In the genomic region with DNA sequence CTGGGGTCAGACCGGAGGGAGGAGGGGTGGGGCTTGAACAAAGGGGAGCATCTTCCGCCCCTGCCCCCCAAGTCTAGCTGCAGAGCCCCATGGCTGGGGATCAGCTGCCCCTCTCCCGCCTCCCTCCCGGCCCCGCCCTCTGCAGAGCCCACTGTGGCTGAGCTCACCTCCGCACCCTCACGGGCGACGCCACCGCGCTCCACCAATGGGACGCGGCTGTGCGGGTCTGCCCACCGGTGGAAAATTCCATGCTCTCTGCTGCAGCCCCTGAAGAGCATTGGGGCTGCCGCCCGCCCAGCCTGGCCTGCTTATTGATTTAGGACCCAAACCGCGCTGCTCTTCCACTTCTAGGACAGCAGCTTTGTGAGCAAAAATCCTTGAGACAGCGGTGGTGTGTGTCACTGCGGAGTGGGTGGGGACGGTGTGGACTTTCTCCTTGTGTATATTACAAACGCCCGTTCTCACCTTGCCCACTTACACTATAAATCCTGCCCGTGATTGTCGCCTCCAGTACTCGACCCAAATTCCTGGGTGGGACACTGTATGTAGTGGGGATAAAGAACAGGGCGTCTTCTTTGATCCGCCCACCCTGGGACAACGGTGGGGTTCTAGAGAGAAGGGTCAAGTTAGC, we compare ENCODE assay signal across 8 mouse cellular contexts.
A peak's percentile ranks its signal among the peaks of the same experiment; 100 is the strongest.
DNase-seq lines count a peak whose midpoint lies in the region; ATAC-seq lines count a peak whose summit lies in the region.

No protein-coding gene starts in this region.

- intact Hi-C loops in gastrocnemius, postnatal 14 days (cut with DNase I; ENCODE audit: low total_unique reads): no loop called here

- ATAC-seq in intestine, embryonic 15.5 days: peak; percentile 94
- ATAC-seq in erythroblast, adult 5-6 weeks (replicated peaks; ENCODE audit: low FRiP score, poor library complexity, severe bottlenecking): no peak

- peak; percentile 88 to 90 for DNase-seq in adrenal gland, adult (ENCODE audit: inconsistent age in 2 of 2, low spot score in 1 of 2)
- DNase-seq in embryo, embryonic 10 days (ENCODE audit: low spot score): peak; percentile 86
- peak; percentile 38 for DNase-seq in gastrocnemius, postnatal 14 days
- peak; percentile 46 to 82 for DNase-seq in left cerebral cortex, adult 8-10 months (ENCODE audit: low spot score in 2 of 2)
- peak; percentile 73 for DNase-seq in lung, postnatal 36 days
- DNase-seq in right cerebral cortex, postnatal 10 days (ENCODE audit: low spot score in 2 of 2): peak; percentile 87 to 90

- H3K4me2 ChIP-seq in intestine, embryonic 15.5 days (replicated peaks): peak overlapping the region; percentile 81

- H3K4me1 ChIP-seq in intestine, embryonic 15.5 days (replicated peaks): peaks cover 11% of the 10 kb centered on the region; the same call in 1 of the 2 replicates

- peak overlapping the region; percentile 13 for H3K27ac ChIP-seq in intestine, embryonic 15.5 days

- 3% methylated on average over 27 of the region's 30 CpGs for WGBS in intestine, embryonic 15.5 days

- H3K9ac ChIP-seq in intestine, embryonic 15.5 days: peak overlapping the region; percentile 43

- peak overlapping the region; percentile 41 for H3K4me3 ChIP-seq in intestine, embryonic 15.5 days (replicated peaks)

- no peaks in the 10 kb centered on the region for H3K36me3 ChIP-seq in intestine, embryonic 15.5 days

- no peaks in the 10 kb centered on the region for H3K9me3 ChIP-seq in intestine, embryonic 15.5 days

- no peaks in the 10 kb centered on the region for H3K27me3 ChIP-seq in intestine, embryonic 15.5 days (replicated peaks)

Comparison
In these comparisons a context has a peak if more than half of its experiments do, and no peak if none do; other contexts are left out.
1. DNase-seq: peak in every context shown above with its lines; median percentile 89 in adrenal gland, adult; 88 in right cerebral cortex, postnatal 10 days; 86 in embryo, embryonic 10 days; 73 in lung, postnatal 36 days; 64 in left cerebral cortex, adult 8-10 months; 38 in gastrocnemius, postnatal 14 days.